Mouse (Mus musculus) left cerebral cortex, postnatal 4 days (tissue): Measurements from ENCODE around the gene Pxdc1. TPM values are rescaled to one million over a fixed set of nuclear protein-coding genes. Genes with fewer than 3 reads are reported as not detected.

Source experiments
- DNase-seq: peaks from one replicate; pipeline ENCODE4 v3.0.0-alpha.2; 2022
- intact Hi-C: fragments of 180-260 bp; cut with DNase I; formaldehyde crosslinking; loops from one replicate; pipeline ENCODE4 v1.15.1; 2025
- total RNA-seq, 2 experiments: library from RNA; stranded (reverse); gene quantifications; 2 replicates each; pipeline ENCODE4 v1.2.3; 2021

Pxdc1 gene
- total RNA-seq, 2 experiments from 2014 or later: 4.6 to 6.4 TPM

DNA sequence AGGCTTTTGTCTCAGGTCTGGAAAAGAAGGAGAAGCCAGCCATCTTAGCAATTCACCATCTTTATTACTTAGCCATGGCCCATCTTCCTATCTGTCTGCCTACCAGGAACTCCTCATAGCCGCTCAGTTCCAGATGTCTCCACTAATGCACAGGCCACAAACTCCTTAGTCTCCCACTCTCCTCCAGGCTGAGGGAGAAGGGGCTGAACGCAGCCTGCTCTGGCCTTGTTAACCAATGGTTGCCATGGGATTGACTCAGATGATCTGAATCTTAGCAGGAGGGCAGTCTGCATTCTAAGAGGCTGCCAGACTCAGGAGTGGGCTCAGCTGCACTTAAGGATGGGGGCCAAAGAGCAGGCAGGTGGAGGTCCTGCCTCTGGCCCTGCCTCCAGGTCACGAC lies 47.4 kb downstream of the Pxdc1 start:
- no peak for DNase-seq

DNA sequence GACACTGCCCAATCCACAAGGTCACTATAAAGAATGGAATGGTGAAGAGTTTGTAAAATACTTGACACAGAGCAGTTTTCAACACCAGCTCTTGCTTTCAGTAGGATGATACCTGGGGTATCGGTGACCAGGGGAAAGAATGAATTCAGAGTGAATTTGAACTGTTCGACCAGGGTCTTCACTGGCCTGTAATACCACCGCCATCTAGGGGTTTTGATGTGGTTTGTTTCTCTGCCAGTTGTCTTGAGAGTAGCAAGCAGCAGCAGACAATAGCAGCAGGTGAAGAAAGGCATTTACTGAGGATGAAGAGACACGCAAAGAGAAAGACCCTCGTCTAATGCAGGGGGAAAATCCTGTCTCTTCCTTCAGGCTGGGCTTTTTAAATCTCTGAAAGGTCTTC lies 48.1 kb downstream of the Pxdc1 start:
- intact Hi-C loops: loop anchor here (10.0 kb wide), 1 partner anchor 260 kb away; the partner anchor contains the start of gene Slc22a23

More for the DNA sequence above, 47.4 kb downstream of the Pxdc1 start:
- intact Hi-C loops: loop anchor here (10.0 kb wide), 1 partner anchor 261 kb away; the partner anchor contains the start of gene Slc22a23

DNA sequence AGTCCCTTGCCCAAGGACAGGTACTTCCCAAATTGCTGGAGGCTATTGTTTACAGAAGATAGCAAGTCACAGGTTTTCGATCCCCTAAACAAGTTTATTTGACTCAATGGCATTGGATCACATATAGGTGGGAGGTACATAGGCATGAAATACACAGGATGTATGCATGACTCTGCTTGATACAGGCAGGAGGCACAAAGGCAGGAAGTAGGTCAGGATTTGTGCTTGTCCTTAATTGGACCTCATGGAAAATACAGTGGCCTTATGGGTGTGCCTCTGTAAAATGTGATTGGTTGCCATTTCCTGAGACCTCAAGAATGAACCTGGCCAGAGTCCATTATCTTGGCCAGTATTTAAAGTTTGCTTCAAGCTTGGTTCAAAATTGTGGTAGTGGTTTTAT lies 48.9 kb downstream of the Pxdc1 start:
- no peak for DNase-seq
- intact Hi-C loops: loop anchor here (10.0 kb wide), 1 partner anchor 260 kb away; the partner anchor contains the start of gene Slc22a23

More for the DNA sequence above, 48.1 kb downstream of the Pxdc1 start:
- peak; percentile 10 for DNase-seq

DNA sequence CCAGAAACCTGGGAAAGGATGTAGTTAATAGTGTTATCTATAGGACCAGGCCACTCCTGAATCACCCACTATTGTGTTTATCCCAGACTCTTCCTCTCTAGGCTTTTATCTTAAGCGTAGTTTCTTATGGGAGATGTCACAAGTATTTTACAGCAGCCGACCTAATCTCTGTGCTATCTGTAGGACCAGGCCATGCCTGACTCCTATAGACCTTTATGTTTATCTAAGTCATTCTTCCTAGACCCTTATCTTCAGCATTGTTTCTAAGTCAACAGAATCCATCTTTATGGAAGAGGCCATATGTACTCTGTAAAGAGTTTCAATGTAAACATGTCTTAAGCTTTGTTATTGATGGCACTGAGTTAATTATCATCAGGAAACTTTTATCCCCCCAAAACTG lies 50.5 kb downstream of the Pxdc1 start:
- intact Hi-C loops: loop anchor here (10.0 kb wide), 1 partner anchor 258 kb away; the partner anchor contains the start of gene Slc22a23
- DNase-seq: no peak

DNA sequence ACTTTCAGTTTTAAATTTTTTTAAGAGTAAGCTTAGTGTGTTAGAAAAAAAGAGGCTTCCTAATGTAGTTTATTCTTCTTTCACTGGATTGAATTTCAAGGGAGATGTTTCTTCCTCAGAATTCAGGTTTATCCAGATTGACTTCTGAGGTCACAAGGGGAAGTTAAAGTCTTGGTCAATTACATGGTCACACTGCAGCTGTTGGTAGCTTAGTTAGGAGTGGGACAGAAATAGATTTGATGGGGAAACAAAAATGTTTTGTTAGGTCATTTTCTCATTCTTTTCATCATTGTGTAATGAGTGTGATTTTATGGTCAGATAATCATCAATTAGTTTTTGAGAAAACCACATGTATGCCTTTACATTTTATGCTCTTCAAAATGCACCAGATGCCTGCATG lies 56.5 kb downstream of the Pxdc1 start:
- no peak for DNase-seq
- intact Hi-C loops: no loop called here

Other genes with a start within 250 kb of the Pxdc1 start
- gene Fam50b, start 81.4 kb upstream of the Pxdc1 start, total RNA-seq: not detected
- 100 to 1,000 TPM in 1 of 2 experiments, 10 to 100 TPM in 1; 92.7 to 100 TPM for gene Prpf4b, start 221.8 kb upstream of the Pxdc1 start, total RNA-seq